Mouse (Mus musculus) midbrain, embryonic 11.5 days (tissue): Measurements from ENCODE around the gene Chpf. TPM values are rescaled to one million over a fixed set of nuclear protein-coding genes. Genes with fewer than 3 reads are reported as not detected.

Experiments
- ATAC-seq: fragments of 200-750 bp; cut with Nextera tagmentation; 2 replicates; pipeline ENCODE4 v1.8.0; 2017; ENCODE audit warnings: moderate TSS enrichment, moderate library complexity; ENCODE audit not compliant: low FRiP score
- DNase-seq: peaks from one replicate; pipeline ENCODE4 v3.0.0; 2015; ENCODE audit warnings: low spot score; ENCODE audit errors: missing footprints
- H3K27ac ChIP-seq: fragments of 300-500 bp; sonication (generic); 2 replicates; pipeline ENCODE4 v1.5.1; 2014; ENCODE audit warnings: low read depth, low read length
- H3K27me3 ChIP-seq: fragments of 300-500 bp; sonication (generic); 2 replicates; pipeline ENCODE4 v1.6.1; 2014; ENCODE audit warnings: mild to moderate bottlenecking, low read length, moderate library complexity, mixed read lengths; ENCODE audit not compliant: control insufficient read depth, insufficient read depth
- H3K36me3 ChIP-seq: fragments of 300-500 bp; sonication (generic); 2 replicates; pipeline ENCODE4 v1.6.1; 2014; ENCODE audit warnings: mild to moderate bottlenecking, low read length, moderate library complexity, mixed read lengths; ENCODE audit not compliant: control insufficient read depth, insufficient read depth
- H3K4me1 ChIP-seq: fragments of 300-500 bp; sonication (generic); 2 replicates; pipeline ENCODE4 v1.6.1; 2014; ENCODE audit warnings: low read length; ENCODE audit not compliant: control insufficient read depth, insufficient read depth
- H3K4me2 ChIP-seq: fragments of 300-500 bp; sonication (generic); 2 replicates; pipeline ENCODE4 v1.6.1; 2014; ENCODE audit warnings: mild to moderate bottlenecking, moderate library complexity
- H3K4me3 ChIP-seq: fragments of 300-500 bp; sonication (generic); 2 replicates; pipeline ENCODE4 v1.5.1; 2014; ENCODE audit warnings: low read depth, low read length
- H3K9ac ChIP-seq: fragments of 300-500 bp; sonication (generic); 2 replicates; pipeline ENCODE4 v1.6.1; 2014; ENCODE audit warnings: low read length
- H3K9me3 ChIP-seq: fragments of 300-500 bp; sonication (generic); 2 replicates; pipeline ENCODE4 v1.6.1; 2016; ENCODE audit warnings: low read length; ENCODE audit not compliant: control insufficient read depth
- WGBS: fragments of 180-500 bp; shearing (Covaris S2); extraction: QIAGEN DNeasy Blood & Tissue Kit; methylation state at CpG from one replicate; pipeline ENCODE4 v1.1.7; 2014; 5-methylcytosine and 5-hydroxymethylcytosine counted together
- polyA plus RNA-seq: library from polyadenylated mRNA; unstranded; fragments of >200 nt; fragmentation: Nextera tagmentation; extraction: Ambion mirVana; gene quantifications from 2 replicates; pipeline ENCODE4 v1.2.1, GENCODE M21; 2014

Gene Chpf
- polyA plus RNA-seq, 1 experiment from 2014 or later: 20.8 TPM

DNA sequence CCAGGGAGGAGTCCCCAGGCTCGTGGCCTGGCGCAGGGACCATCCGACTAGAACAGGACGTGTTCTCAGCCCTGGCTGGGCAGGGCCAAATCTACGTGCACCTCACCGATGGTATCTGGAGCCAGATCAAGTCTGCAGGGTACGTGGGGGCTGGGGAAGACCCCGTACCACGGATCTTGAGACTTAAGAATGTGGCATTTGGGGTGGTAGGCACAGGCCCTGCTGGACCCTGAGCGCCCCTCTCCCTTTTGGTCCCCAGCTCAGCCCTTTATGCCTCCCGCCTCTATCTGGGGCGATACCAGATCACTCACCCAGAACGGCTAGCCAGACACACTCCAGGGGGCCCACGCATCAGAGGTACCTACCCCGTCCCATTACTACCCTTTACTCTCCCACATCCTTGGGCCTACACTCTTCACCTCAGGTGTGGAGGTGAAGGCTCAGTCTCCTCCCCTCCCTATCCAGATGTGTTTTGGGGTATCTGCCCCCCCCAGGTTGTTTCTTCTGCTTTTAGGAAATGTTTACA lies 37.6 kb downstream of the Chpf start:
- no peak for ATAC-seq
- Histone ChIP-seq H3K9ac (no peak overlapping the region), H3K27ac (no peak overlapping the region), H3K4me1 (peaks cover 46% of the 10 kb centered on the region), H3K9me3 (no peaks in the 10 kb centered on the region), H3K4me3 (no peak overlapping the region), H3K36me3 (no peaks in the 10 kb centered on the region), H3K4me2 (no peak overlapping the region), H3K27me3 (no peaks in the 10 kb centered on the region)
- 83% methylated on average over 15 of the region's 15 CpGs for WGBS
- no peak for DNase-seq

DNA sequence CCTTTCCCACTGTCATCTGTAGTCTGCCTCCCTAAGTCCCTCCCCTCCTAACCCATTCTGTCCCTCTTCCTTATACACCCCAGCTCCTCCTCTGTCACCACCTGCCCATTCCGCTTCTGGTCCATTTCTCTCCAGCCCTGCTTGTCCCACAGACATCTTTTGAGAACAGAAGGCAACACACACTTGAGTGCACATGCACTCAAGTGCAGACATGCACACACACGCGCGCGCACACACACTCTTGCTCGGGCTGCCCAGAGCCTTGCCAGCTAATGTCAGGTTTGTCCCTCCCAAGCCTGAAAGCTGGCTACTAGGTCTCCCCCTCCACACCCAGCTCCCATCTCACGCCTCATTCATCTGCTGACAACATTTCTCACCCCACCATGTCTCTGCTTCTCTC lies 38.4 kb downstream of the Chpf start:
- DNase-seq (no peak), ATAC-seq (no peak)
- WGBS: 94% methylated on average over 7 of the region's 7 CpGs
- H3K9me3 ChIP-seq: no peaks in the 10 kb centered on the region
- H3K4me2 ChIP-seq: no peak overlapping the region
- no peak overlapping the region for H3K9ac ChIP-seq
- H3K4me1 ChIP-seq: peaks cover 43% of the 10 kb centered on the region
- H3K27ac ChIP-seq: no peak overlapping the region
- no peaks in the 10 kb centered on the region for H3K27me3 ChIP-seq
- no peak overlapping the region for H3K4me3 ChIP-seq
- H3K36me3 ChIP-seq: no peaks in the 10 kb centered on the region

DNA sequence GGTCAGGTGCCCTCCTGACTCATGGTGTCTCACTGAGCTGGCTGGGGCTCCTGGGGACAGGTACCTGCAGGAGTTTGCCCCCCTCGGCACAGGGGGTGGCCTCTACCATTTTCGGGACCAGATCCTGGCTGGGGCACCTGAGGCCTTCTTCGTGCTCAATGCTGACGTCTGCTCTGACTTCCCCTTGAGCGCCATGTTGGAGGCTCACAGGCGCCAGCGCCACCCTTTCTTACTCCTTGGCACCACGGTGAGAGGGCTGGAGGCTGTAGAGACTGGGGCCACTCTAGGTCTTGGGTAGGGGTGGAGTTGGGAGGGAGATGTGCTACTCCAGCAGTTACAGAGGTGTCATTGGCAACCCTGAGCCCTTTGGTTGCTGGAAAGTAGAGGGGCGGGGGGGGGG lies 40.3 kb downstream of the Chpf start:
- H3K9me3 ChIP-seq: no peaks in the 10 kb centered on the region
- no peaks in the 10 kb centered on the region for H3K27me3 ChIP-seq
- no peak overlapping the region for H3K4me2 ChIP-seq
- H3K4me3 ChIP-seq: no peak overlapping the region
- ATAC-seq (no peak), DNase-seq (no peak)
- no peaks in the 10 kb centered on the region for H3K36me3 ChIP-seq
- no peak overlapping the region for H3K9ac ChIP-seq
- peaks cover 24% of the 10 kb centered on the region for H3K4me1 ChIP-seq
- H3K27ac ChIP-seq: no peak overlapping the region
- WGBS: 82% methylated on average over 8 of the region's 9 CpGs

DNA sequence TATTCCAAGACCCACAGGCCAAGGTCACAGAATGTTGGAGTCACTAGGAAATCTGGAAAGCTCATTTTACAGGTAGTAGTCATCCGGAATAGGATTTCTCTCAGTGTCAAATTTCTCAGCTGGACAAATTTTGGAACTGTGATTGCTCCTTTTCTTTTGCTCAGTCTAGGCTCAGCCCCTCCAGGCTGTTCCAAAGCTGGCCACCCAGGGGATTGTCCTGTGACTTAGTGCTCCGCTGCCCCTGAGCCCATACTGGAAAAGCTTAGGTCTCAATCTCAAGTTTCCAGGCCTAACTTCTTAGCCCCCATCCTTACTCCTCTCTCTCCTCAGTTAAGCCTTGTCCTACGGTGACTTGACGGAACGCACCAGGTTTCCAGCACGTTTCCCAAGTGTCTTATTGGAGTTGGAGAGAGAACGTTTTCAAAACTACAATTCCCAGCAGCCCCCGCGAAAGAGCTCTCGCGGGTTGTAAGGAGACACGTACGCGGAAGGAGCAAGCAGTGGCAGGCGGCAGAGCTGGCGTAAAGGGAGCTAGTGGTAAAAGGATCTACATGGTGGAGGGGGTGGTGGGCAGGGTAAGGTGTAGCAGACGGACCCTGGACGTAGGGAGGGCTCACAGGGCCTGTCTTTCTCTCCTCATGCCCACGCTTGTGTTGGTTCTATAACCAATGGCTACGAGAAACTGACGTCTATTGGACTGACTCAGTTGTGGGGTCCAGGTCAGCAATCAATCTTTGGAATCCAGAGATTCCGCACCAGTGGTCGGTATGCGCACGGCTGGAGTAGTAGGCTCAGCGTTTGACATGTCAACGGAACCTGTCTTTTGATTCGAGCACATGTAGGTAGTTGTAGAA lies 43.4 kb downstream of the Chpf start, which contains the start of gene Gmppa:
Gmppa (plus strand) TSS at position 456 of the 854 bp plus-strand sequence.
- Histone ChIP-seq H3K9me3 (no peaks in the 10 kb centered on the region), H3K36me3 (no peaks in the 10 kb centered on the region), H3K4me3 (peak within 1 kb of the TSS; percentile 64), H3K9ac (peak within 1 kb of the TSS; percentile 73), H3K4me2 (peak within 1 kb of the TSS; percentile 71), H3K27me3 (no peaks in the 10 kb centered on the region), H3K27ac (peak within 1 kb of the TSS; percentile 8; the same call in 1 of the 2 replicates), H3K4me1 (peaks cover 7% of the 10 kb centered on the region)
- DNase-seq (peak; percentile 98), ATAC-seq (peak; percentile 83)
- 7% methylated on average over 28 of the region's 28 CpGs for WGBS

DNA sequence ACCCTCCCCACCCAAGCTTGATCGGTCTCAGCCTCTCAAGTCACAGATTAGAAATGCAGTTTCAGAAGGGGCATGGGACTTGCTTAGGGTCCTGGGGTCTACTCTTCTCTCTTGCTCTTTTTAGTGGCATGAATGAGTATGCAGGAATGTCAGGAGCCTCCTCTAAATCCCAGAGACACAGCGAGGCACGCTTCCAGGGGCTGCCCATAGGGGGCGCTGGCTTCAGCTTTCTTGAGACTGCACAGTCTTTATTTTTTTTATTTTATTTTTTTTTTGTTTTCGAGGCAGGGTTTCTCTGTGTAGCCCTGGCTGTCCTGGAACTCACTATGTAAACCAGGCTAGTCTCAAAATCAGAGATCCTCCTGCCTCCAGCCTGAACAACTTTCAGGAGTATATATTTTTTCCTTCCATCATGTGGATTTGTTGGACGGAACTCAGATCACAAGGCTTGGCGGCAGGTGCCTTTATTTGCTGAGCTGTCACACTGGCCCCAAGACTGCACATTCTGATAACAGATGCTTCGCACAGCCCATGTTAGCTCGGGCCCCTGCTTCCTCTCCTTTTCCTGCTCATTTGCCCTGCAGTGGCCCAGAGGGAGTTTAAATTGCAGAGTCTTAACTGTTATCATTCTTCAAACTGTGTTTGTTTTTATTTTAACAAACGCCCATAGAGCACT lies 53.2 kb downstream of the Chpf start:
- H3K9ac ChIP-seq: no peak overlapping the region
- no peak overlapping the region for H3K4me3 ChIP-seq
- peaks cover 40% of the 10 kb centered on the region for H3K27me3 ChIP-seq
- WGBS: 36% methylated on average over 10 of the region's 10 CpGs
- DNase-seq (peak; percentile 98), ATAC-seq (no peak)
- no peak overlapping the region for H3K4me2 ChIP-seq
- H3K9me3 ChIP-seq: no peaks in the 10 kb centered on the region
- H3K4me1 ChIP-seq: peaks cover 28% of the 10 kb centered on the region
- H3K36me3 ChIP-seq: no peaks in the 10 kb centered on the region
- no peak overlapping the region for H3K27ac ChIP-seq

Other genes starting within 250 kb of the Chpf start
- not detected in 2 replicates for gene A630095N17Rik, start 247.2 kb downstream of the Chpf start, polyA plus RNA-seq
- 15.9 and 18.1 TPM in 2 replicates for gene Dnajb2, start 242.9 kb downstream of the Chpf start, polyA plus RNA-seq
- gene Ptprn, start 214.8 kb downstream of the Chpf start, polyA plus RNA-seq: 4.2 and 4.4 TPM in 2 replicates
- gene Resp18, start 200.9 kb downstream of the Chpf start, polyA plus RNA-seq: 28.5 and 34.8 TPM in 2 replicates
- 149 TPM in 2 replicates for gene Dnpep, start 161.3 kb downstream of the Chpf start, polyA plus RNA-seq
- gene Des, start 119.0 kb downstream of the Chpf start, polyA plus RNA-seq: 0.52 and 0.68 TPM in 2 replicates
- gene Speg, start 104.0 kb downstream of the Chpf start, polyA plus RNA-seq: 13.4 and 15.2 TPM in 2 replicates
- gene Gmppa, start 43.4 kb downstream of the Chpf start, polyA plus RNA-seq: 56.1 and 56.4 TPM in 2 replicates
- 4.6 and 5.9 TPM in 2 replicates for gene Asic4, start 28.9 kb downstream of the Chpf start, polyA plus RNA-seq
- 11.6 and 13.0 TPM in 2 replicates for gene Tmem198, start 225 bp upstream of the Chpf start, polyA plus RNA-seq
- gene Obsl1, start 27.1 kb upstream of the Chpf start, polyA plus RNA-seq: 31.0 and 33.2 TPM in 2 replicates
- gene Inha, start 27.8 kb upstream of the Chpf start, polyA plus RNA-seq: 1.3 and 1.6 TPM in 2 replicates
- 12.3 and 15.7 TPM in 2 replicates for gene Stk11ip, start 42.2 kb upstream of the Chpf start, polyA plus RNA-seq
- gene Slc4a3, start 67.0 kb upstream of the Chpf start, polyA plus RNA-seq: 6.5 and 7.2 TPM in 2 replicates